Mouse (Mus musculus) ES-Bruce4 (cell line): ENCODE data around the gene Hid1. TPM values are rescaled to one million over a fixed set of nuclear protein-coding genes. Genes with fewer than 3 reads are reported as not detected.

Source experiments
- H3K27ac ChIP-seq: 2 replicates; pipeline ENCODE4 v1.5.1; 2012; ENCODE audit warnings: low read length, inconsistent platforms; ENCODE audit not compliant: insufficient read depth
- H3K27me3 ChIP-seq: 2 replicates; pipeline ENCODE4 v1.6.1; 2012; ENCODE audit warnings: mild to moderate bottlenecking, low read length, inconsistent platforms; ENCODE audit not compliant: control insufficient read depth, poor library complexity, insufficient read depth, severe bottlenecking
- H3K36me3 ChIP-seq: 2 replicates; pipeline ENCODE4 v1.6.1; 2012; ENCODE audit warnings: inconsistent platforms, mild to moderate bottlenecking, low read length, moderate library complexity; ENCODE audit not compliant: control insufficient read depth, poor library complexity, insufficient read depth, severe bottlenecking
- H3K4me1 ChIP-seq: one replicate; pipeline ENCODE4 v1.8.1; 2011; ENCODE audit warnings: low read length; ENCODE audit not compliant: control insufficient read depth, insufficient read depth
- H3K4me3 ChIP-seq: 2 replicates; pipeline ENCODE4 v1.5.1; 2011; ENCODE audit warnings: low read depth, mild to moderate bottlenecking, low read length
- H3K9ac ChIP-seq: 2 replicates; pipeline ENCODE4 v1.6.1; 2012; ENCODE audit warnings: low read depth, mild to moderate bottlenecking, inconsistent platforms; ENCODE audit not compliant: poor library complexity, severe bottlenecking
- H3K9me3 ChIP-seq: replicated peaks from 2 replicates; pipeline ENCODE4 v1.6.1; 2012; ENCODE audit warnings: mild to moderate bottlenecking, low read length, inconsistent platforms; ENCODE audit not compliant: control insufficient read depth, poor library complexity, insufficient read depth, severe bottlenecking
- CTCF ChIP-seq: IDR thresholded peaks from one replicate; pipeline ENCODE4 v1.8.1; 2011; ENCODE audit warnings: low read depth, low read length
- EP300 ChIP-seq: IDR thresholded peaks from 2 replicates; pipeline ENCODE4 v1.6.1; 2011; ENCODE audit warnings: low read depth, low read length; ENCODE audit not compliant: insufficient read depth
- POLR2A ChIP-seq: IDR thresholded peaks from one replicate; pipeline ENCODE4 v1.8.1; 2011; ENCODE audit warnings: low read length; ENCODE audit not compliant: insufficient read depth
- polyA plus RNA-seq: library from polyadenylated mRNA; stranded (reverse); fragments of >200 nt; gene quantifications from 2 replicates; pipeline ENCODE4 v1.2.4, GENCODE M21; 2011; ENCODE audit warnings: low read depth; ENCODE audit not compliant: missing spikeins, insufficient read depth, insufficient read length

Gene Hid1
- polyA plus RNA-seq, 1 experiment = 2.5 TPM

GRCm38 (mm10) chr11:115319704-115320383, 47.7 kb downstream of the Hid1 start:
- H3K27me3 ChIP-seq = no peaks in the 10 kb centered on the region
- H3K4me1 ChIP-seq = no peaks in the 10 kb centered on the region
- H3K27ac ChIP-seq = no peak overlapping the region
- TF ChIP-seq EP300 (no peak), POLR2A (no peak), CTCF (no peak)
- peak overlapping the region; percentile 57 for H3K4me3 ChIP-seq
- H3K9ac ChIP-seq = no peak overlapping the region
- H3K9me3 ChIP-seq = no peaks in the 10 kb centered on the region
- H3K36me3 ChIP-seq = no peaks in the 10 kb centered on the region

DNA sequence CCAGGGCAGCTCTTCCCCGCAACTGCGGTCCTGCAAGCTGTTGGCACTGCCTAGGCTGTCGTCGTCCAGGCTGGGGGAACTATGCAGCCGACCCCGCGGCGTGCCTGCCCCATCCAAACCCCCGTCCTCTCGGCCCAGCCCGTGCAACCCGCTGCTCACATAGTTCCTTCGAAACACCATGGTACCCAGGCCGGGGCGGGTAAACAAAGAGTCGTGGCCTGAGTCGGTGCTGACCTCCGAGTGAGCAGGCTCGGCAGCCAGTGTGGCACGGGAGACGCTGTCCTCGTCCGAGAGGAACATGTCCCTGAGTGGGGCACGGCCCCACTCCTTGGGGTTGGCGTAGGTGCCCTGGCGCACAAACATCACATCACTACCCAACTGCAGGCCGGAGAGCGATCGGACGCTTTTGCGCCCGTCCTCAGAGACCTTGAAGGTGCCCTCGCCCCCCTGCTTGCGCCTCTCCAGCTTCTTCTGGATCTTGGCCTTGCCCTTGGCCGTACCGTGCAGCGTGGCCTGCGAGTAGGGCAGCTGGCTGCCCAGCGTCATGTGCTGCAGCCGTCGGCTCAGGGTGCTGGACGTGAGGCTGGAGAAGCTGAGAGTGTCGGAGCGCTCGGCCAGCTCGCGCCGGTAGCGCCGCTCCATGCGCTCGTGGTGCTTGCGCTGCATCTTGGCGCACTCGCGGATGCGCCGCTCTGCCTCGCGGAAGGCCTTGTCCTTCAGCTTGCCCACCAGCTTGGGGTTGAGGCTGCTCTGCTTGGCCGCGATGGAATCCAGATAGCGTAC, 49.1 kb downstream of the Hid1 start:
- peak overlapping the region; percentile 42 for H3K4me3 ChIP-seq
- no peaks in the 10 kb centered on the region for H3K36me3 ChIP-seq
- no peaks in the 10 kb centered on the region for H3K9me3 ChIP-seq
- H3K27ac ChIP-seq = no peak overlapping the region
- H3K4me1 ChIP-seq = no peaks in the 10 kb centered on the region
- H3K9ac ChIP-seq = no peak overlapping the region
- H3K27me3 ChIP-seq = no peaks in the 10 kb centered on the region
- TF ChIP-seq EP300 (no peak), POLR2A (no peak), CTCF (no peak)

DNA sequence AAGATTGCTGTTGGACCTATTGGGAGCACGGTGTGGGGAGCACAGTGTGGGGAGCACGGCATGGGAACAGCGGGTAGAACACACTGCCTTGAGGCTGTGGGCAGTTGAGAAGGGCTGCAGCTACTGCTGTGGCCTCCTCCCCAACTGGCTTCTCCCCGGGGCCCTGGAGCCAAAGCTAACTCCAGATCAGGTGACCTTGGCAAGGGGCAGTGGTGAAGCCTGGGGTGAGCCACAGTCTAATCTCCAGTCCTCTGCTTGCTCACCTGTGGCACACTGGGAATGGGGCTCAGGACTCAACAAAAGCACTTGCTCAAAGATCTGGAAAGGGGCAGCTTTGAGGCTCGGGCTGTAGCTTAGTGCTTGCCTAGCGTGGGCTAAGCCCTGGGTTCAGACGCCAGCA, 50.4 kb downstream of the Hid1 start:
- H3K9me3 ChIP-seq = no peaks in the 10 kb centered on the region
- H3K36me3 ChIP-seq = no peaks in the 10 kb centered on the region
- H3K9ac ChIP-seq = no peak overlapping the region
- H3K4me1 ChIP-seq = no peaks in the 10 kb centered on the region
- no peak overlapping the region for H3K27ac ChIP-seq
- H3K27me3 ChIP-seq = no peaks in the 10 kb centered on the region
- no peak overlapping the region for H3K4me3 ChIP-seq
- TF ChIP-seq POLR2A = no peak
- no peak for TF ChIP-seq EP300
- no peak for TF ChIP-seq CTCF

- Histone ChIP-seq H3K27me3 (peaks cover 2% of the 10 kb centered on the region; the same call in 1 of the 2 replicates), H3K4me1 (no peaks in the 10 kb centered on the region), H3K36me3 (no peaks in the 10 kb centered on the region), H3K4me3 (no peak overlapping the region), H3K27ac (no peak overlapping the region), H3K9me3 (no peaks in the 10 kb centered on the region), H3K9ac (no peak overlapping the region)
- TF ChIP-seq POLR2A (no peak), CTCF (peak; percentile 16)
These were observed 53.3 kb downstream of the Hid1 start for GRCm38 (mm10) chr11:115314249-115314648.

- Histone ChIP-seq H3K9me3 (no peaks in the 10 kb centered on the region), H3K4me1 (no peaks in the 10 kb centered on the region), H3K27me3 (peaks cover 2% of the 10 kb centered on the region; the same call in 1 of the 2 replicates), H3K27ac (no peak overlapping the region), H3K4me3 (no peak overlapping the region), H3K36me3 (no peaks in the 10 kb centered on the region), H3K9ac (no peak overlapping the region)
- TF ChIP-seq EP300 = no peak
- no peak for TF ChIP-seq POLR2A
- TF ChIP-seq CTCF = no peak
These were observed 58.8 kb downstream of the Hid1 start for GRCm38 (mm10) chr11:115308781-115309180.

DNA sequence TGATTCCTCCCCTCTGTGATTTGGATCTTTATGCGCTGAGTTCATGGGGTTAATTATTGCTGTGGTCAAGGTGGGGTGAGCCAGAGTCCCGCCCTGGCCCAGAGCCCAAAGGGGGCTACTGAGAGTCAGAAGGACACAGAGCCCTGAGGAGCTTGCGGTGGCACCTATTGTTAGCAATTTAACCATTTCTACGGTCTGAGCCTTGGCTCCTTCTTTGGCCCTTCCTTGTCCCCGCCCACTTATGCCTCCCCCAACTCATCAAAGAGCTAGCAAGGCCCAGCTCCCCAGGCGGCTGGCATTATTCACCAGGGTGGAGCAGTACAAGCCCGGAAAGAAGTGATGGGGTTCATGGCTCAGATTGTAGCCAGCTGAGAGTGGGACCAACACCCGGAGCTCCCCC, 60.7 kb downstream of the Hid1 start, which contains the start of gene Otop2:
TSS of gene Otop2 (plus strand) at position 301 of the 400 bp plus-strand sequence.
- no peak for TF ChIP-seq EP300
- TF ChIP-seq POLR2A = no peak
- no peak for TF ChIP-seq CTCF
- Histone ChIP-seq H3K27ac (no peak within 1 kb of the TSS), H3K9ac (no peak within 1 kb of the TSS), H3K36me3 (no peaks in the 10 kb centered on the region), H3K4me3 (no peak within 1 kb of the TSS), H3K4me1 (no peaks in the 10 kb centered on the region), H3K9me3 (no peaks in the 10 kb centered on the region), H3K27me3 (no peaks in the 10 kb centered on the region)
